Mouse (Mus musculus) MEL (cell line): ENCODE results near the gene Cyp39a1.

Experiments used
- CTCF ChIP-seq, 3 experiments: IDR thresholded peaks in 2 of 3; conservative IDR thresholded peaks in 1 of 3; 2 replicates each; pipeline ENCODE4 v1.5.1; 2011 to 2012; ENCODE audit warnings: low read length in 3 of 3, low read depth in 2 of 3, mild to moderate bottlenecking in 2 of 3, improper control_type of control experiment in 1 of 3, inconsistent platforms in 1 of 3, mixed read lengths in 1 of 3, moderate library complexity in 1 of 3; ENCODE audit not compliant: control insufficient read depth in 1 of 3, insufficient read depth in 1 of 3, poor library complexity in 1 of 3, severe bottlenecking in 1 of 3
- ELF1 ChIP-seq: IDR thresholded peaks from 2 replicates; pipeline ENCODE4 v1.6.1; 2014; ENCODE audit warnings: low read depth, mild to moderate bottlenecking, inconsistent platforms, low read length, improper control_type of control experiment, moderate library complexity
- HCFC1 ChIP-seq: IDR thresholded peaks from 2 replicates; pipeline ENCODE4 v1.6.1; 2012; ENCODE audit warnings: low read depth, mild to moderate bottlenecking, inconsistent platforms, low read length, improper control_type of control experiment, moderate library complexity
- MAFK ChIP-seq: IDR thresholded peaks from 2 replicates; pipeline ENCODE4 v1.6.1; 2011; ENCODE audit warnings: low read depth, mild to moderate bottlenecking, low read length, improper control_type of control experiment, borderline replicate concordance
- MAZ ChIP-seq: IDR thresholded peaks from 2 replicates; pipeline ENCODE4 v1.6.1; 2012; ENCODE audit warnings: low read depth, mild to moderate bottlenecking, inconsistent platforms, low read length, improper control_type of control experiment
- POLR2A ChIP-seq, 2 experiments: IDR thresholded peaks; 2 replicates each; pipeline ENCODE4 v1.6.1; 2011 to 2012; ENCODE audit warnings: low read length in 2 of 2, mild to moderate bottlenecking in 2 of 2, control low read depth in 1 of 2, improper control_type of control experiment in 1 of 2, low read depth in 1 of 2, moderate library complexity in 1 of 2; ENCODE audit not compliant: control insufficient read depth in 1 of 2, insufficient read depth in 1 of 2, poor library complexity in 1 of 2
- SIN3A ChIP-seq: IDR thresholded peaks from 2 replicates; pipeline ENCODE4 v1.6.1; 2012; ENCODE audit warnings: low read length, improper control_type of control experiment, inconsistent platforms
- TBP ChIP-seq: IDR thresholded peaks from 2 replicates; pipeline ENCODE4 v1.8.0; 2011; ENCODE audit warnings: low read depth, low read length, improper control_type of control experiment
- ZMIZ1 ChIP-seq: IDR thresholded peaks from 2 replicates; pipeline ENCODE4 v1.6.1; 2012; ENCODE audit warnings: low read depth, mild to moderate bottlenecking, inconsistent platforms, low read length, improper control_type of control experiment, moderate library complexity

DNA sequence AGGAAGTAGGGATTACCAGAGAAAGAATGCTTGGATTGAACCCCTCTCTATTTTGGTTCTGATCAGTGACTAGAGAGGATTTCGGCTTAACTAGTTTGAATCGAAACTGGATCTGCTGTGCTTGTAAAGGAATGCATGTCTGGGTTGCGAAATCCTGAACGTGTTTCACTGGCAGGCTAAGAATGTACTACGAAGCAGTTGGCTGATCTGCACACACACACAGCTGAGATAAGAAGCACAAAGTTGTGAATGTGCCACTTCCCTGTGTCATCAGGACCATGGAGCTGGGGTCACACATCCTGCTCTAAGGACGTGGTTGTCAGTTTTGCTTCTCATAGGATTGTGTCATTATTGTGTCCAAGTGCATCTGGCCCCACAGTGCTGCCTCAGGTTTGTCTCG is 22.9 kb upstream of the Cyp39a1 start:
- TF ChIP-seq MAFK (no peak), CTCF (IDR thresholded peaks at IDR 0.05 in 2 of 3, conservative IDR thresholded peaks at IDR 0.05 in 1 of 3; ENCODE audit: control insufficient read depth in 1 of 3, insufficient read depth in 1 of 3, low read depth in 2 of 3, low read length in 3 of 3, poor library complexity in 1 of 3, severe bottlenecking in 1 of 3) (no peak), TBP (no peak), MAZ (no peak), POLR2A (IDR thresholded peaks at IDR 0.05; ENCODE audit: control insufficient read depth in 1 of 2, insufficient read depth in 1 of 2, low read depth in 1 of 2, low read length in 2 of 2, poor library complexity in 1 of 2) (no peak), SIN3A (no peak), ZMIZ1 (no peak), HCFC1 (no peak), ELF1 (no peak)
